Mouse (Mus musculus) CH12.LX (cell line): ENCODE results near the gene Cyp2t4. TPM values are rescaled to one million over a fixed set of nuclear protein-coding genes. Genes with fewer than 3 reads are reported as not detected.

Experiments used
- DNase-seq: peaks from one replicate; pipeline ENCODE4 v3.0.0-alpha.2; 2013; ENCODE audit errors: extremely low read depth
- H3K27ac ChIP-seq: 2 replicates; pipeline ENCODE4 v1.5.1; 2012; ENCODE audit warnings: low read depth, mild to moderate bottlenecking, control low read depth, moderate library complexity; ENCODE audit not compliant: insufficient read depth
- H3K27me3 ChIP-seq: replicated peaks from 2 replicates; pipeline ENCODE3; 2012; ENCODE audit warnings: inconsistent platforms
- H3K36me3 ChIP-seq, 2 experiments: replicated peaks in 1 of 2; 2 replicates each; pipeline versions ENCODE3 to v1.6.1; 2012; ENCODE audit warnings: inconsistent platforms in 1 of 2, low read length in 1 of 2, mild to moderate bottlenecking in 1 of 2, mixed read lengths in 1 of 2, moderate library complexity in 1 of 2; ENCODE audit not compliant: control insufficient read depth in 1 of 2, insufficient read depth in 1 of 2
- H3K4me1 ChIP-seq, 2 experiments: 2 replicates each; pipeline ENCODE4 v1.6.1; 2012; ENCODE audit warnings: inconsistent platforms in 1 of 2, moderate library complexity in 1 of 2; ENCODE audit not compliant: insufficient read depth in 2 of 2, control insufficient read depth in 1 of 2
- H3K4me2 ChIP-seq: 2 replicates; pipeline ENCODE4 v1.6.1; 2012; ENCODE audit warnings: low read depth, mild to moderate bottlenecking, control low read depth; ENCODE audit not compliant: poor library complexity, insufficient read depth, severe bottlenecking
- H3K4me3 ChIP-seq, 3 experiments: fragments of 150-350 bp in 1 of 3; sonication (generic) in 1 of 3; replicated peaks in 1 of 3; 2 replicates each; pipeline versions ENCODE3 to v1.5.1; 2011 to 2012; ENCODE audit warnings: low read depth in 2 of 3, low read length in 2 of 3, mild to moderate bottlenecking in 2 of 3, moderate library complexity in 2 of 3, control low read depth in 1 of 3, improper control_type of control experiment in 1 of 3, inconsistent platforms in 1 of 3, mixed read lengths in 1 of 3; ENCODE audit not compliant: poor library complexity in 1 of 3
- H3K79me2 ChIP-seq: replicated peaks from 2 replicates; pipeline ENCODE4 v1.6.1; 2012; ENCODE audit warnings: mild to moderate bottlenecking, moderate library complexity; ENCODE audit not compliant: control insufficient read depth, poor library complexity, insufficient read depth, severe bottlenecking; ENCODE audit errors: extremely low read depth
- H3K9ac ChIP-seq: 2 replicates; pipeline ENCODE4 v1.6.1; 2012; ENCODE audit warnings: low read depth, mild to moderate bottlenecking, control low read depth, moderate library complexity; ENCODE audit not compliant: insufficient read depth
- H3K9me3 ChIP-seq: replicated peaks from 2 replicates; pipeline ENCODE3; 2012; ENCODE audit warnings: low read length, inconsistent platforms, mixed read lengths
- BHLHE40 ChIP-seq: IDR thresholded peaks from 2 replicates; pipeline ENCODE4 v1.6.1; 2011; ENCODE audit warnings: mild to moderate bottlenecking, low read depth, low read length, improper control_type of control experiment
- CTCF ChIP-seq, 2 experiments: IDR thresholded peaks in 1 of 2; conservative IDR thresholded peaks in 1 of 2; 2 replicates each; pipeline ENCODE4 v1.5.1; 2011 to 2012; ENCODE audit warnings: low read depth in 2 of 2, low read length in 2 of 2, improper control_type of control experiment in 1 of 2, inconsistent platforms in 1 of 2, mild to moderate bottlenecking in 1 of 2, moderate library complexity in 1 of 2
- E2F4 ChIP-seq: IDR thresholded peaks from 2 replicates; pipeline ENCODE4 v1.6.1; 2011; ENCODE audit warnings: low read depth, low read length, improper control_type of control experiment; ENCODE audit not compliant: insufficient replicate concordance
- ETS1 ChIP-seq: conservative IDR thresholded peaks from 2 replicates; pipeline ENCODE4 v1.6.1; 2012; ENCODE audit warnings: low read depth, mild to moderate bottlenecking, inconsistent platforms, low read length, improper control_type of control experiment, moderate library complexity
- GABPA ChIP-seq: IDR thresholded peaks from 2 replicates; pipeline ENCODE4 v1.6.1; 2012; ENCODE audit warnings: low read depth, low read length, improper control_type of control experiment, inconsistent platforms; ENCODE audit not compliant: insufficient replicate concordance
- HCFC1 ChIP-seq: IDR thresholded peaks from 2 replicates; pipeline ENCODE4 v1.6.1; 2012; ENCODE audit warnings: low read depth, mild to moderate bottlenecking, inconsistent platforms, low read length, improper control_type of control experiment
- IRF4 ChIP-seq: IDR thresholded peaks from 2 replicates; pipeline ENCODE4 v1.6.1; 2014; ENCODE audit warnings: low read depth, mild to moderate bottlenecking, inconsistent platforms, low read length, improper control_type of control experiment
- JUN ChIP-seq: IDR thresholded peaks from 2 replicates; pipeline ENCODE4 v1.6.1; 2011; ENCODE audit warnings: low read depth, mild to moderate bottlenecking, low read length, improper control_type of control experiment, moderate library complexity; ENCODE audit not compliant: insufficient read depth
- MAFK ChIP-seq: IDR thresholded peaks from 2 replicates; pipeline ENCODE4 v1.6.1; 2011; ENCODE audit warnings: low read length, improper control_type of control experiment; ENCODE audit not compliant: insufficient replicate concordance
- MAX ChIP-seq: IDR thresholded peaks from 2 replicates; pipeline ENCODE4 v1.6.1; 2011; ENCODE audit warnings: low read length, improper control_type of control experiment
- MAZ ChIP-seq: IDR thresholded peaks from 2 replicates; pipeline ENCODE4 v1.6.1; 2012; ENCODE audit warnings: low read depth, mild to moderate bottlenecking, inconsistent platforms, low read length, improper control_type of control experiment, moderate library complexity
- MYC ChIP-seq: IDR thresholded peaks from 2 replicates; pipeline ENCODE4 v1.6.1; 2011; ENCODE audit warnings: low read depth, mild to moderate bottlenecking, improper control_type of control experiment, low read length
- NELFE ChIP-seq: IDR thresholded peaks from 2 replicates; pipeline ENCODE4 v1.6.1; 2011; ENCODE audit warnings: low read depth, low read length, improper control_type of control experiment
- NRF1 ChIP-seq: IDR thresholded peaks from 2 replicates; pipeline ENCODE4 v1.6.1; 2014; ENCODE audit warnings: low read depth, mild to moderate bottlenecking, inconsistent platforms, low read length, improper control_type of control experiment, moderate library complexity
- PAX5 ChIP-seq: IDR thresholded peaks from 2 replicates; pipeline ENCODE4 v1.6.1; 2012; ENCODE audit warnings: low read length, inconsistent platforms, mixed read lengths
- POLR2A ChIP-seq: IDR thresholded peaks from 2 replicates; pipeline ENCODE4 v1.6.1; 2011; ENCODE audit warnings: low read depth, mild to moderate bottlenecking, improper control_type of control experiment, low read length
- POLR2AphosphoS2 ChIP-seq: IDR thresholded peaks from 2 replicates; pipeline ENCODE4 v1.6.1; 2011; ENCODE audit warnings: low read depth, low read length, improper control_type of control experiment
- RAD21 ChIP-seq: IDR thresholded peaks from 2 replicates; pipeline ENCODE4 v1.6.1; 2011; ENCODE audit warnings: low read depth, mild to moderate bottlenecking, low read length, improper control_type of control experiment, moderate library complexity
- RCOR1 ChIP-seq: conservative IDR thresholded peaks from 2 replicates; pipeline ENCODE4 v1.6.1; 2012; ENCODE audit warnings: low read depth, mild to moderate bottlenecking, inconsistent platforms, low read length, improper control_type of control experiment
- SIN3A ChIP-seq: IDR thresholded peaks from 2 replicates; pipeline ENCODE4 v1.6.1; 2012; ENCODE audit warnings: low read length, improper control_type of control experiment, inconsistent platforms
- SMC3 ChIP-seq: IDR thresholded peaks from 2 replicates; pipeline ENCODE4 v1.6.1; 2011; ENCODE audit warnings: low read depth, low read length, improper control_type of control experiment
- TBP ChIP-seq: conservative IDR thresholded peaks from 2 replicates; pipeline ENCODE4 v1.6.1; 2011; ENCODE audit warnings: low read depth, low read length, improper control_type of control experiment
- TCF12 ChIP-seq: IDR thresholded peaks from 2 replicates; pipeline ENCODE4 v1.6.1; 2014; ENCODE audit warnings: low read depth, mild to moderate bottlenecking, inconsistent platforms, low read length, improper control_type of control experiment
- UBTF ChIP-seq: IDR thresholded peaks from 2 replicates; pipeline ENCODE4 v1.6.1; 2012; ENCODE audit warnings: low read depth, mild to moderate bottlenecking, inconsistent platforms, low read length, improper control_type of control experiment, moderate library complexity
- USF2 ChIP-seq: conservative IDR thresholded peaks from 2 replicates; pipeline ENCODE4 v1.6.1; 2011; ENCODE audit warnings: low read depth, low read length, improper control_type of control experiment
- ZKSCAN1 ChIP-seq: IDR thresholded peaks from 2 replicates; pipeline ENCODE4 v1.6.1; 2012; ENCODE audit warnings: low read depth, inconsistent platforms, low read length, improper control_type of control experiment, borderline replicate concordance
- ZMIZ1 ChIP-seq: IDR thresholded peaks from 2 replicates; pipeline ENCODE4 v1.6.1; 2012; ENCODE audit warnings: low read depth, mild to moderate bottlenecking, inconsistent platforms, low read length, improper control_type of control experiment
- dilution Hi-C: fragments of 300-500 bp; cut with MboI; formaldehyde crosslinking; loops from 2 replicates; pipeline ENCODE4 v1.14.3; 2020; ENCODE audit warnings: low sequenced_read_pairs; ENCODE audit not compliant: extremely low pct_unique_long_range_greater_than_20kb, extremely low pct_ligation_motif_present
- in situ Hi-C: fragments of 300-500 bp; cut with MboI; formaldehyde crosslinking; loops from 3 replicates; pipeline ENCODE4 v1.14.3; 2019; ENCODE audit warnings: low sequenced_read_pairs, low pct_ligation_motif_present, low pct_unique_long_range_greater_than_20kb, mixed read lengths
- polyA plus RNA-seq: library from polyadenylated mRNA; unstranded; fragments of >175 nt; gene quantifications from 2 replicates; pipeline ENCODE4 v1.2.1, GENCODE M21; 2012; ENCODE audit warnings: low read depth; ENCODE audit not compliant: insufficient read length
- total RNA-seq, 2 experiments: library from RNA; depleted of rRNA; stranded (reverse); fragments of 300-350 nt in 1 of 2; fragments of >200 nt in 1 of 2; gene quantifications; 2 replicates each; pipeline ENCODE4 v1.2.3; 2012 to 2014

Cyp2t4 gene
- total and polyA plus RNA-seq, 3 experiments, result 0.43 TPM; not detected in 2

DNA sequence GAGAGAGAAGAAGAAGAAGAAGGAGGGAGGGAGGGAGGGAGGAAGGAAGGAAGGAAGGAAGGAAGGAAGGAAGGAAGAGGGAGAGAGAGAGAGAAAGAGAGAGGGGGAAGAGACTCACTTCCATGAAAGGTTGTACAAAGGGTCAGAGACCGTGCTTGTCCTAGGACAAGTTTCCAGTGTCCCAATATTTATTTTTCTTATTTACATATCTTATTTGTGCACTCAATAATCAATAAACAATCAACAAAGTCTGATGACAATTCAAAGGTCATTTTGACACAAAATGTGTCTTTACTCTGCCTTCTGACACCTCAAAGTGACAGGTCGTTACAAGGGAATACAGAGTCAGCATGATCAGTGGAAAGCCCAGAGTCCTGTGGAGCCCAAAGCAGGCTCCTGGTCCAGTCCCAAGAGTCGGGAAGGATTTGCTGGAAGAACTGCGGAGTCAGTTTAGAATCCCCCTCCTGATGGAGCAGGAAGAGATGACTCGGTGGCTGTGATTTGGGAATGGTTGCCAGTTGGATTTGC, 29.1 kb upstream of the Cyp2t4 start:
- Histone ChIP-seq H3K9ac (no peak overlapping the region), H3K4me2 (no peak overlapping the region), H3K36me3 (no peaks in the 10 kb centered on the region), H3K4me3 (no peak overlapping the region), H3K9me3 (no peaks in the 10 kb centered on the region), H3K27me3 (peaks cover 69% of the 10 kb centered on the region), H3K79me2 (no peaks in the 10 kb centered on the region), H3K4me1 (no peaks in the 10 kb centered on the region), H3K27ac (no peak overlapping the region)
- dilution Hi-C loops (no loop called here), in situ Hi-C loops (no loop called here)
- DNase-seq, result no peak
- TF ChIP-seq ZKSCAN1, result no peak
- no peak for TF ChIP-seq POLR2AphosphoS2
- no peak for TF ChIP-seq RCOR1
- TF ChIP-seq BHLHE40, result no peak
- no peak for TF ChIP-seq CTCF (conservative IDR thresholded peaks at IDR 0.05 in 1 of 2, IDR thresholded peaks at IDR 0.05 in 1 of 2; ENCODE audit: low read depth in 2 of 2, low read length in 2 of 2)
- no peak for TF ChIP-seq SMC3
- no peak for TF ChIP-seq HCFC1
- TF ChIP-seq NELFE, result no peak
- TF ChIP-seq UBTF, result no peak
- no peak for TF ChIP-seq TCF12
- TF ChIP-seq E2F4, result no peak
- no peak for TF ChIP-seq SIN3A
- no peak for TF ChIP-seq MAX
- TF ChIP-seq RAD21, result no peak
- no peak for TF ChIP-seq USF2
- TF ChIP-seq MYC, result no peak

DNA sequence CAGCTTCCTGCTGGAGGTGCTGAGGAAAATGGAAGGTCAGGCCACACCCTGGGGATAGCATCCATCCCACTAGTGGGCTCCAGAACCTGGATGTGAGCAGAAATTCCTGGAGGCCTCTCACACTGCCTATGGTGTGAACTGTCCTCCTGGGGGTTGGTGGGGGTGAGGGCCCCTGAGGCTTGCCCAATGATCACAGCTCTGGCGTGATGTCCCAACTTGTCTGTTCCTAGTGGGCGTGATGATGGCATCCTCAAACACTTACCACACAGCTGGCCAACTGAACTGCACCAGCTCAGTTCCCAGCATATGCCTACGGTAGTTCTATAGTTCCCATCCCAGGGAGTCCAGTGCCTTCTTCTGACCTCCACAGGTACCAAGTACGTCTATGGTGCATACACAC, 28.5 kb upstream of the Cyp2t4 start:
- Histone ChIP-seq H3K4me3 (no peak overlapping the region), H3K4me2 (no peak overlapping the region), H3K4me1 (no peaks in the 10 kb centered on the region), H3K27ac (no peak overlapping the region), H3K9ac (no peak overlapping the region), H3K9me3 (no peaks in the 10 kb centered on the region), H3K27me3 (peaks cover 69% of the 10 kb centered on the region), H3K36me3 (no peaks in the 10 kb centered on the region), H3K79me2 (no peaks in the 10 kb centered on the region)
- dilution Hi-C loops (no loop called here), in situ Hi-C loops (loop anchor here (25.0 kb wide), 1 partner anchor 363 kb away; the partner anchor contains the start of gene Cyp2b19)
- no peak for TF ChIP-seq USF2
- no peak for TF ChIP-seq POLR2A
- TF ChIP-seq JUN, result no peak
- TF ChIP-seq ZMIZ1, result no peak
- TF ChIP-seq NRF1, result no peak
- no peak for TF ChIP-seq IRF4
- TF ChIP-seq ETS1, result no peak
- no peak for TF ChIP-seq MAX
- TF ChIP-seq SMC3, result no peak
- no peak for TF ChIP-seq HCFC1
- TF ChIP-seq NELFE, result no peak
- no peak for TF ChIP-seq TCF12
- TF ChIP-seq TBP, result no peak
- TF ChIP-seq CTCF (conservative IDR thresholded peaks at IDR 0.05 in 1 of 2, IDR thresholded peaks at IDR 0.05 in 1 of 2; ENCODE audit: low read depth in 2 of 2, low read length in 2 of 2), result no peak
- no peak for TF ChIP-seq E2F4
- no peak for TF ChIP-seq MAFK
- no peak for TF ChIP-seq MAZ
- no peak for TF ChIP-seq GABPA
- TF ChIP-seq PAX5, result no peak
- no peak for DNase-seq
